Mouse (Mus musculus): ENCODE results near the gene Slc9b1. TPM values are rescaled to one million over a fixed set of nuclear protein-coding genes. Genes with fewer than 3 reads are reported as not detected.

The Slc9b1 gene
- polyA plus RNA-seq, 1 experiment from 2014 or later = not detected

- Histone ChIP-seq H3K4me2 (no peak overlapping the region), H3K9me3 (replicated peaks) (no peaks in the 10 kb centered on the region), H3K36me3 (ENCODE audit: poor library complexity, severe bottlenecking) (no peaks in the 10 kb centered on the region), H3K9ac (no peak overlapping the region), H3K27me3 (no peaks in the 10 kb centered on the region), H3K4me1 (peaks cover 4% of the 10 kb centered on the region), H3K4me3 (no peak overlapping the region), H3K27ac (no peak overlapping the region)
- WGBS = 89% methylated on average over 5 of the region's 5 CpGs
- ATAC-seq = no peak
Observed at GRCm38 (mm10) chr3:135395085-135395484, 47.3 kb downstream of the Slc9b1 start.

- Histone ChIP-seq H3K4me1 (peaks cover 8% of the 10 kb centered on the region), H3K36me3 (ENCODE audit: poor library complexity, severe bottlenecking) (no peaks in the 10 kb centered on the region), H3K9ac (no peak overlapping the region), H3K4me2 (no peak overlapping the region), H3K27ac (no peak overlapping the region), H3K9me3 (replicated peaks) (no peaks in the 10 kb centered on the region), H3K4me3 (no peak overlapping the region), H3K27me3 (no peaks in the 10 kb centered on the region)
- ATAC-seq = no peak
- WGBS = 74% methylated on average over 6 of the region's 6 CpGs
Observed at GRCm38 (mm10) chr3:135396081-135396480, 48.3 kb downstream of the Slc9b1 start.

GRCm38 (mm10) chr3:135397112-135397511, 49.3 kb downstream of the Slc9b1 start:
- H3K9me3 ChIP-seq (replicated peaks) = no peaks in the 10 kb centered on the region
- H3K27ac ChIP-seq = no peak overlapping the region
- H3K4me1 ChIP-seq = peaks cover 8% of the 10 kb centered on the region
- no peak overlapping the region for H3K4me2 ChIP-seq
- no peak overlapping the region for H3K9ac ChIP-seq
- H3K27me3 ChIP-seq = no peaks in the 10 kb centered on the region
- no peaks in the 10 kb centered on the region for H3K36me3 ChIP-seq (ENCODE audit: poor library complexity, severe bottlenecking)
- H3K4me3 ChIP-seq = no peak overlapping the region
- no peak for ATAC-seq

GRCm38 (mm10) chr3:135402201-135402658, 54.4 kb downstream of the Slc9b1 start:
- Histone ChIP-seq H3K9me3 (replicated peaks) (no peaks in the 10 kb centered on the region), H3K27ac (no peak overlapping the region), H3K27me3 (no peaks in the 10 kb centered on the region), H3K4me2 (no peak overlapping the region), H3K9ac (no peak overlapping the region), H3K36me3 (ENCODE audit: poor library complexity, severe bottlenecking) (peaks cover 20% of the 10 kb centered on the region), H3K4me1 (peaks cover 15% of the 10 kb centered on the region), H3K4me3 (no peak overlapping the region)
- WGBS = 15% methylated on average over 10 of the region's 10 CpGs
- ATAC-seq = peak; percentile 87

- H3K4me1 ChIP-seq = peaks cover 15% of the 10 kb centered on the region
- no peak overlapping the region for H3K9ac ChIP-seq
- no peak for ATAC-seq
- H3K36me3 ChIP-seq (ENCODE audit: poor library complexity, severe bottlenecking) = peaks cover 23% of the 10 kb centered on the region
- H3K9me3 ChIP-seq (replicated peaks) = no peaks in the 10 kb centered on the region
- WGBS = 75% methylated on average over 9 of the region's 9 CpGs
- H3K27me3 ChIP-seq = no peaks in the 10 kb centered on the region
- no peak overlapping the region for H3K4me2 ChIP-seq
- 0 out of 2 replicates have a peak overlapping the region, but pooled peaks have one; percentile 2 for H3K27ac ChIP-seq
- no peak overlapping the region for H3K4me3 ChIP-seq
Observed at GRCm38 (mm10) chr3:135403211-135403610, 55.4 kb downstream of the Slc9b1 start.

GRCm38 (mm10) chr3:135403856-135404255, 56.0 kb downstream of the Slc9b1 start:
- no peak overlapping the region for H3K4me2 ChIP-seq
- H3K9me3 ChIP-seq (replicated peaks) = no peaks in the 10 kb centered on the region
- H3K27ac ChIP-seq = no peak overlapping the region
- H3K4me1 ChIP-seq = peaks cover 15% of the 10 kb centered on the region
- no peak overlapping the region for H3K9ac ChIP-seq
- ATAC-seq = no peak
- no peak overlapping the region for H3K4me3 ChIP-seq
- H3K27me3 ChIP-seq = no peaks in the 10 kb centered on the region
- H3K36me3 ChIP-seq (ENCODE audit: poor library complexity, severe bottlenecking) = peaks cover 23% of the 10 kb centered on the region
- 74% methylated on average over 5 of the region's 5 CpGs for WGBS

GRCm38 (mm10) chr3:135404599-135404998, 56.8 kb downstream of the Slc9b1 start:
- no peak for ATAC-seq
- Histone ChIP-seq H3K4me3 (no peak overlapping the region), H3K36me3 (ENCODE audit: poor library complexity, severe bottlenecking) (peaks cover 27% of the 10 kb centered on the region), H3K9me3 (replicated peaks) (no peaks in the 10 kb centered on the region), H3K27ac (no peak overlapping the region), H3K9ac (no peak overlapping the region), H3K4me2 (no peak overlapping the region), H3K4me1 (peaks cover 15% of the 10 kb centered on the region), H3K27me3 (no peaks in the 10 kb centered on the region)
- 54% methylated on average over 4 of the region's 4 CpGs for WGBS

GRCm38 (mm10) chr3:135407351-135407750, 59.5 kb downstream of the Slc9b1 start:
- Histone ChIP-seq H3K27ac (no peak overlapping the region), H3K9ac (no peak overlapping the region), H3K9me3 (replicated peaks) (no peaks in the 10 kb centered on the region), H3K4me2 (no peak overlapping the region), H3K27me3 (no peaks in the 10 kb centered on the region), H3K4me1 (peaks cover 10% of the 10 kb centered on the region; the same call in 1 of the 2 replicates), H3K4me3 (no peak overlapping the region), H3K36me3 (ENCODE audit: poor library complexity, severe bottlenecking) (peaks cover 37% of the 10 kb centered on the region)
- WGBS = 71% methylated on average over 9 of the region's 9 CpGs
- no peak for ATAC-seq

GRCm38 (mm10) chr3:135409219-135409618, 61.4 kb downstream of the Slc9b1 start:
- Histone ChIP-seq H3K27me3 (no peaks in the 10 kb centered on the region), H3K27ac (no peak overlapping the region), H3K4me2 (no peak overlapping the region), H3K36me3 (ENCODE audit: poor library complexity, severe bottlenecking) (peaks cover 37% of the 10 kb centered on the region), H3K9me3 (replicated peaks) (no peaks in the 10 kb centered on the region), H3K4me3 (no peak overlapping the region), H3K9ac (no peak overlapping the region), H3K4me1 (0 out of 2 replicates have a peak, but pooled peaks cover 4% of the 10 kb centered on the region)
- WGBS = 97% methylated on average over 5 of the region's 5 CpGs
- ATAC-seq = no peak

- Histone ChIP-seq H3K9ac (no peak overlapping the region), H3K4me3 (no peak overlapping the region), H3K9me3 (replicated peaks) (no peaks in the 10 kb centered on the region), H3K4me2 (no peak overlapping the region), H3K27me3 (no peaks in the 10 kb centered on the region), H3K36me3 (ENCODE audit: poor library complexity, severe bottlenecking) (peaks cover 28% of the 10 kb centered on the region), H3K27ac (no peak overlapping the region), H3K4me1 (0 out of 2 replicates have a peak, but pooled peaks cover 4% of the 10 kb centered on the region)
- 91% methylated on average over 12 of the region's 12 CpGs for WGBS
- ATAC-seq = no peak
Observed at GRCm38 (mm10) chr3:135411056-135411455, 63.2 kb downstream of the Slc9b1 start.

- no peaks in the 10 kb centered on the region for H3K9me3 ChIP-seq (replicated peaks)
- peaks cover 29% of the 10 kb centered on the region for H3K36me3 ChIP-seq (ENCODE audit: poor library complexity, severe bottlenecking)
- H3K9ac ChIP-seq = no peak overlapping the region
- 0 out of 2 replicates have a peak, but pooled peaks cover 4% of the 10 kb centered on the region for H3K4me1 ChIP-seq
- WGBS = 57% methylated on average over 9 of the region's 9 CpGs
- no peak overlapping the region for H3K4me2 ChIP-seq
- H3K4me3 ChIP-seq = no peak overlapping the region
- H3K27me3 ChIP-seq = no peaks in the 10 kb centered on the region
- H3K27ac ChIP-seq = no peak overlapping the region
- ATAC-seq = no peak
Observed at GRCm38 (mm10) chr3:135411824-135412223, 64.0 kb downstream of the Slc9b1 start.

GRCm38 (mm10) chr3:135417245-135417644, 69.4 kb downstream of the Slc9b1 start:
- Histone ChIP-seq H3K27me3 (no peaks in the 10 kb centered on the region), H3K4me2 (no peak overlapping the region), H3K27ac (no peak overlapping the region), H3K4me1 (peaks cover 15% of the 10 kb centered on the region), H3K9ac (no peak overlapping the region), H3K36me3 (ENCODE audit: poor library complexity, severe bottlenecking) (peaks cover 7% of the 10 kb centered on the region), H3K4me3 (no peak overlapping the region), H3K9me3 (replicated peaks) (no peaks in the 10 kb centered on the region)
- 85% methylated on average over 3 of the region's 3 CpGs for WGBS
- ATAC-seq = no peak

GRCm38 (mm10) chr3:135417799-135418198, 70.0 kb downstream of the Slc9b1 start:
- Histone ChIP-seq H3K27me3 (no peaks in the 10 kb centered on the region), H3K9me3 (replicated peaks) (no peaks in the 10 kb centered on the region), H3K4me3 (no peak overlapping the region), H3K9ac (no peak overlapping the region), H3K36me3 (ENCODE audit: poor library complexity, severe bottlenecking) (peaks cover 7% of the 10 kb centered on the region), H3K4me2 (no peak overlapping the region), H3K4me1 (peaks cover 17% of the 10 kb centered on the region), H3K27ac (no peak overlapping the region)
- ATAC-seq = no peak
- WGBS = 89% methylated on average over 3 of the region's 3 CpGs

Measured in forebrain, embryonic 13.5 days (tissue).